Mouse (Mus musculus) leukemia stem cell, adult 10-12 weeks (primary cell): ENCODE results near the gene Gpr19. TPM values are rescaled to one million over a fixed set of nuclear protein-coding genes. Genes with fewer than 3 reads are reported as not detected.

Experiments used
- polyA plus RNA-seq: library from polyadenylated mRNA; stranded (reverse); fragments of >175 nt; gene quantifications from 2 replicates; pipeline ENCODE4 v1.2.3, GENCODE M21; 2012; ENCODE audit warnings: low replicate concordance

The Gpr19 gene
- polyA plus RNA-seq: 0.47 and 3.2 TPM in 2 replicates

GRCm38 (mm10) chr6:134898095-134898965 is at the start of gene Gpr19:
Gene Gpr19 (minus strand): TSS chr6:134898578.

GRCm38 (mm10) chr6:134920190-134921013 is 22.0 kb upstream of the Gpr19 start, which contains the start of gene Cdkn1b:
Gene Cdkn1b (plus strand): TSS chr6:134920401.

GRCm38 (mm10) chr6:134829786-134830700 is 68.3 kb downstream of the Gpr19 start, which contains the start of gene Crebl2:
Gene Crebl2 (plus strand): TSS chr6:134830154.

Other genes starting within 250 kb of the Gpr19 start
- gene Dusp16, start 106.0 kb downstream of the Gpr19 start, polyA plus RNA-seq: 1.6 and 3.2 TPM in 2 replicates
- 3.1 and 6.3 TPM in 2 replicates for gene Crebl2, start 68.4 kb downstream of the Gpr19 start, polyA plus RNA-seq
- 59.9 and 68.8 TPM in 2 replicates for gene Cdkn1b, start 21.8 kb upstream of the Gpr19 start, polyA plus RNA-seq
- 0.44 and 0.59 TPM in 2 replicates for gene Apold1, start 83.1 kb upstream of the Gpr19 start, polyA plus RNA-seq
- 2.6 and 5.3 TPM in 2 replicates for gene Ddx47, start 113.0 kb upstream of the Gpr19 start, polyA plus RNA-seq
- gene Gprc5a, start 167.1 kb upstream of the Gpr19 start, polyA plus RNA-seq: 0.16 TPM in 1 of 2 replicates, not detected in the other
- not detected in 2 replicates for gene Gprc5d, start 219.7 kb upstream of the Gpr19 start, polyA plus RNA-seq